Mouse (Mus musculus): ENCODE results near the gene Nmur1. TPM values are rescaled to one million over a fixed set of nuclear protein-coding genes. Genes with fewer than 3 reads are reported as not detected.

Nmur1 gene
- total RNA-seq, 2 experiments from 2014 or later: not detected

Small RNA genes lying within 50 kb of the gene (microRNA-seq; reads per million reads assigned to microRNA genes)
- gene mmu-mir-3535: 13.5 reads per million, percentile 31 among the genes with 10 or more reads in this experiment

Other genes with a start within 250 kb of the Nmur1 start
- under 1 TPM; 0.54 to 0.65 TPM for gene B3gnt7, start 123.4 kb downstream of the Nmur1 start, total RNA-seq (2021)
- 100 to 1,000 TPM; 185 to 230 TPM for gene Ncl, start 66.8 kb downstream of the Nmur1 start, total RNA-seq (2021)
- not detected for gene Tex44, start 101 bp upstream of the Nmur1 start, total RNA-seq (2021)
- gene Ptma, start 100.5 kb upstream of the Nmur1 start, total RNA-seq (2021): 100 to 1,000 TPM; 655 to 661 TPM
- gene Pde6d, start 156.4 kb upstream of the Nmur1 start, total RNA-seq (2021): 10 to 100 TPM; 52.1 to 53.6 TPM
- 10 to 100 TPM; 15.7 to 16.8 TPM for gene Cops7b, start 156.7 kb upstream of the Nmur1 start, total RNA-seq (2021)
- 1 to 10 TPM; 3.9 to 6.8 TPM for gene Nppc, start 244.3 kb upstream of the Nmur1 start, total RNA-seq (2021)

Data from gastrocnemius, postnatal 4 days (tissue).